In the genomic region with DNA sequence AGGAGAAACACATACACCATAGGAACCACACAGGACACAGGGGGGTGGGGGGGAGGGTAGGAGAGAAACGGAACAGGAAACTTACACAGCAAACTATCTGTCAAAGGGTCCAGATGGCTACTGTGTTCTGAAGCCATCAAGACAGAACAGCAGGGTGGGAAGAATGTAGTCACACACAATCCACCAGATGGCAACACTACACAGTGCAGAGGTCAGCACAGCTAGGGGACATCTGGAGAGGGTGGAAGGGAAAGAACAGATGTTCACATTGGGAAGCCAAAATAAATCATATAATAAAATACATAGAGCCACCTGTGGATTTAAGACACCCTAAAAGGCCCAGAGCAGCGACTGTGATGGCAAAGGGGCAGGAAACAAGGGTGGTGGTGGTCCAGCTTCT, we compare ENCODE assay signal across 8 mouse cellular contexts. TPM values are rescaled to one million over a fixed set of nuclear protein-coding genes. Genes with fewer than 3 reads are reported as not detected.
DNase-seq lines count a peak whose midpoint lies in the region; ATAC-seq and TF ChIP-seq lines count a peak whose summit lies in the region.

No protein-coding gene starts in this region.

- H3K9ac ChIP-seq in midbrain, postnatal 0 days (replicated peaks; ENCODE audit: low read length, poor library complexity, severe bottlenecking) = no peak overlapping the region
- H3K9ac ChIP-seq in midbrain, embryonic 13.5 days (replicated peaks) = no peak overlapping the region
- H3K9ac ChIP-seq in limb, embryonic 11.5 days (ENCODE audit: low read length) = no peak overlapping the region

- H3K36me3 ChIP-seq in midbrain, postnatal 0 days (ENCODE audit: insufficient read depth, low read length) = no peaks in the 10 kb centered on the region
- H3K36me3 ChIP-seq in midbrain, embryonic 13.5 days = no peaks in the 10 kb centered on the region
- H3K36me3 ChIP-seq in embryonic facial prominence, embryonic 10.5 days (replicated peaks) = peaks cover 36% of the 10 kb centered on the region
- peaks cover 3% of the 10 kb centered on the region; the same call in 1 of the 2 replicates for H3K36me3 ChIP-seq in limb, embryonic 11.5 days (ENCODE audit: control insufficient read depth, insufficient read depth, low read length)
- peaks cover 9% of the 10 kb centered on the region for H3K36me3 ChIP-seq in small intestine, adult 2 months (ENCODE audit: control insufficient read depth, insufficient read depth, low read length)

- DNase-seq in midbrain, postnatal 0 days (ENCODE audit: low spot score) = peak; percentile 51
- peak; percentile 40 for DNase-seq in embryonic facial prominence, embryonic 10.5 days (ENCODE audit: low spot score)
- DNase-seq in limb, embryonic 11.5 days (ENCODE audit: low spot score) = peak; percentile 64
- DNase-seq in ovary, adult 18-20 months (ENCODE audit: low spot score) = no peak
- DNase-seq in cerebellum, adult 11-12 months = no peak

- H3K9me3 ChIP-seq in midbrain, postnatal 0 days (ENCODE audit: low read length) = no peaks in the 10 kb centered on the region
- H3K9me3 ChIP-seq in midbrain, embryonic 13.5 days = no peaks in the 10 kb centered on the region
- H3K9me3 ChIP-seq in embryonic facial prominence, embryonic 10.5 days = no peaks in the 10 kb centered on the region
- H3K9me3 ChIP-seq in limb, embryonic 11.5 days (ENCODE audit: control insufficient read depth, low read length) = no peaks in the 10 kb centered on the region

- TF ChIP-seq POLR2A in small intestine, adult 2 months (IDR thresholded peaks at IDR 0.05; ENCODE audit: low read depth, low read length) = no peak

- 62% methylated on average over 2 of the region's 2 CpGs for WGBS in midbrain, postnatal 0 days
- 48% methylated on average over 2 of the region's 2 CpGs for WGBS in midbrain, embryonic 13.5 days
- WGBS in embryonic facial prominence, embryonic 10.5 days = 42% methylated on average over 2 of the region's 2 CpGs
- 31% methylated on average over 2 of the region's 2 CpGs for WGBS in limb, embryonic 11.5 days
- WGBS in small intestine, adult 2 months = 58% methylated on average over 2 of the region's 2 CpGs

- no peak overlapping the region for H3K27ac ChIP-seq in midbrain, postnatal 0 days (ENCODE audit: low read depth, low read length)
- H3K27ac ChIP-seq in midbrain, embryonic 13.5 days = no peak overlapping the region
- H3K27ac ChIP-seq in embryonic facial prominence, embryonic 10.5 days (replicated peaks) = no peak overlapping the region
- H3K27ac ChIP-seq in limb, embryonic 11.5 days (replicated peaks; ENCODE audit: low read depth, low read length) = no peak overlapping the region
- H3K27ac ChIP-seq in small intestine, adult 2 months (ENCODE audit: insufficient read depth, low read depth, low read length) = no peak overlapping the region

- TF ChIP-seq CTCF in midbrain, postnatal 0 days (IDR thresholded peaks at IDR 0.05) = peak; percentile 43
- TF ChIP-seq CTCF in small intestine, adult 2 months (IDR thresholded peaks at IDR 0.05; ENCODE audit: extremely low read depth, insufficient read length, insufficient replicate concordance, low read depth, low read length) = peak; percentile 20; the same call in 1 of the 2 replicates

- no peaks in the 10 kb centered on the region for H3K27me3 ChIP-seq in midbrain, postnatal 0 days (ENCODE audit: insufficient read depth, low read length)
- no peaks in the 10 kb centered on the region for H3K27me3 ChIP-seq in midbrain, embryonic 13.5 days
- no peaks in the 10 kb centered on the region for H3K27me3 ChIP-seq in embryonic facial prominence, embryonic 10.5 days (replicated peaks; ENCODE audit: low read depth, poor library complexity, severe bottlenecking)
- no peaks in the 10 kb centered on the region for H3K27me3 ChIP-seq in limb, embryonic 11.5 days (ENCODE audit: control insufficient read depth, insufficient read depth, low read length)
- no peaks in the 10 kb centered on the region for H3K27me3 ChIP-seq in small intestine, adult 2 months (ENCODE audit: control insufficient read depth, insufficient read depth, low read length)

- ATAC-seq in midbrain, postnatal 0 days (ENCODE audit: low FRiP score) = no peak
- no peak for ATAC-seq in midbrain, embryonic 13.5 days
- peak; percentile 91 for ATAC-seq in limb, embryonic 11.5 days (ENCODE audit: insufficient number of reproducible peaks, low FRiP score, low TSS enrichment, low read depth)
- no peak for ATAC-seq in inflammation-experienced regulatory T-cells, adult 6 months

- H3K4me3 ChIP-seq in midbrain, postnatal 0 days (ENCODE audit: low read depth, low read length) = no peak overlapping the region
- no peak overlapping the region for H3K4me3 ChIP-seq in midbrain, embryonic 13.5 days (replicated peaks)
- no peak overlapping the region for H3K4me3 ChIP-seq in embryonic facial prominence, embryonic 10.5 days
- no peak overlapping the region for H3K4me3 ChIP-seq in limb, embryonic 11.5 days (ENCODE audit: low read depth, low read length)
- H3K4me3 ChIP-seq in small intestine, adult 2 months (ENCODE audit: low read depth, low read length) = no peak overlapping the region

- H3K4me2 ChIP-seq in midbrain, postnatal 0 days (ENCODE audit: low read depth, low read length, poor library complexity, severe bottlenecking) = no peak overlapping the region
- H3K4me2 ChIP-seq in midbrain, embryonic 13.5 days (replicated peaks) = no peak overlapping the region
- no peak overlapping the region for H3K4me2 ChIP-seq in limb, embryonic 11.5 days (ENCODE audit: low read depth, severe bottlenecking)

- no peaks in the 10 kb centered on the region for H3K4me1 ChIP-seq in midbrain, postnatal 0 days (ENCODE audit: insufficient read depth, low read length)
- H3K4me1 ChIP-seq in midbrain, embryonic 13.5 days (replicated peaks) = no peaks in the 10 kb centered on the region
- 0 out of 2 replicates have a peak, but pooled peaks cover 2% of the 10 kb centered on the region for H3K4me1 ChIP-seq in embryonic facial prominence, embryonic 10.5 days
- H3K4me1 ChIP-seq in limb, embryonic 11.5 days (ENCODE audit: control insufficient read depth, insufficient read depth, low read length) = peaks cover 2% of the 10 kb centered on the region; the same call in 1 of the 2 replicates
- H3K4me1 ChIP-seq in small intestine, adult 2 months (ENCODE audit: control insufficient read depth, insufficient read depth, insufficient read length, low read length) = no peaks in the 10 kb centered on the region

RNA-seq across cellular contexts. Expression of a gene that starts 43.6 kb away (rescaled TPM):
- 55.6 and 68.0 TPM in 2 replicates for total RNA-seq in midbrain, postnatal 0 days (2014; rRNA removed)
- 60.3 and 64.5 TPM in 2 replicates for polyA plus RNA-seq in midbrain, postnatal 0 days (2015; fragmentation: Nextera tagmentation; extraction: Ambion mirVana)
- polyA plus RNA-seq in midbrain, embryonic 13.5 days (2015; fragmentation: Nextera tagmentation; extraction: Ambion mirVana) = 19.7 and 25.1 TPM in 2 replicates
- 17.4 and 19.5 TPM in 2 replicates for polyA plus RNA-seq in embryonic facial prominence, embryonic 10.5 days (2016; fragmentation: Nextera tagmentation; extraction: Ambion mirVana)
- 24.2 and 24.4 TPM in 2 replicates for polyA plus RNA-seq in limb, embryonic 11.5 days (2014; fragmentation: Nextera tagmentation; extraction: Ambion mirVana)
- polyA plus RNA-seq in small intestine, adult 2 months (2012; rRNA removed) = 6.5 and 8.7 TPM in 2 replicates
- polyA plus RNA-seq in inflammation-experienced regulatory T-cells, adult 6 months (2017; shearing (Covaris generic)) = 1 to 10 TPM; 3.9 to 5.7 (median 5.3) TPM

RNA-seq across cellular contexts. Expression of a gene that starts 52.2 kb away (rescaled TPM):
- total RNA-seq in midbrain, postnatal 0 days (2014; rRNA removed) = 7.1 and 8.6 TPM in 2 replicates
- polyA plus RNA-seq in midbrain, postnatal 0 days (2015; fragmentation: Nextera tagmentation; extraction: Ambion mirVana) = 3.3 and 3.4 TPM in 2 replicates
- 7.8 and 8.0 TPM in 2 replicates for polyA plus RNA-seq in midbrain, embryonic 13.5 days (2015; fragmentation: Nextera tagmentation; extraction: Ambion mirVana)
- polyA plus RNA-seq in embryonic facial prominence, embryonic 10.5 days (2016; fragmentation: Nextera tagmentation; extraction: Ambion mirVana) = 13.5 and 14.0 TPM in 2 replicates
- polyA plus RNA-seq in limb, embryonic 11.5 days (2014; fragmentation: Nextera tagmentation; extraction: Ambion mirVana) = 15.1 and 15.3 TPM in 2 replicates
- 1.8 and 3.0 TPM in 2 replicates for polyA plus RNA-seq in small intestine, adult 2 months (2012; rRNA removed)
- 10 to 100 TPM; 11.3 to 16.4 (median 12.4) TPM for polyA plus RNA-seq in inflammation-experienced regulatory T-cells, adult 6 months (2017; shearing (Covaris generic))

Comparison
In these comparisons a context has a peak if more than half of its experiments do, and no peak if none do; other contexts are left out.
1. DNase-seq: peak in midbrain, postnatal 0 days (single experiment), embryonic facial prominence, embryonic 10.5 days (single experiment) and limb, embryonic 11.5 days (single experiment); none in ovary, adult 18-20 months (single experiment) and cerebellum, adult 11-12 months (single experiment).